Mouse (Mus musculus) heart, embryonic 15.5 days (tissue): ENCODE measurements around the gene Atf2. TPM values are rescaled to one million over a fixed set of nuclear protein-coding genes. Genes with fewer than 3 reads are reported as not detected.
A peak's percentile ranks its signal among the peaks of the same experiment; 100 is the strongest.

Experiments used
- ATAC-seq: fragments of 200-750 bp; cut with Nextera tagmentation; replicated peaks from 2 replicates; pipeline ENCODE4 v1.8.0; 2017; ENCODE audit warnings: low read depth, moderate TSS enrichment; ENCODE audit not compliant: insufficient number of reproducible peaks, insufficient read depth, low FRiP score
- H3K27ac ChIP-seq: fragments of 300-500 bp; sonication (generic); 2 replicates; pipeline ENCODE4 v1.5.1; 2015; ENCODE audit warnings: mild to moderate bottlenecking, inconsistent platforms
- H3K27me3 ChIP-seq: fragments of 300-500 bp; sonication (generic); 2 replicates; pipeline ENCODE4 v1.6.1; 2015; ENCODE audit warnings: inconsistent platforms
- H3K36me3 ChIP-seq: fragments of 300-500 bp; sonication (generic); 2 replicates; pipeline ENCODE4 v1.6.1; 2015; ENCODE audit warnings: mild to moderate bottlenecking, inconsistent platforms
- H3K4me1 ChIP-seq: fragments of 300-500 bp; sonication (generic); replicated peaks from 2 replicates; pipeline ENCODE4 v1.6.1; 2015; ENCODE audit warnings: inconsistent platforms
- H3K4me2 ChIP-seq: fragments of 300-500 bp; sonication (generic); 2 replicates; pipeline ENCODE4 v1.6.1; 2015; ENCODE audit warnings: inconsistent platforms, mild to moderate bottlenecking, moderate library complexity
- H3K4me3 ChIP-seq: fragments of 300-500 bp; sonication (generic); 2 replicates; pipeline ENCODE4 v1.5.1; 2015; ENCODE audit warnings: mild to moderate bottlenecking, inconsistent platforms
- H3K9ac ChIP-seq: fragments of 300-500 bp; sonication (generic); 2 replicates; pipeline ENCODE4 v1.6.1; 2015; ENCODE audit warnings: mild to moderate bottlenecking, inconsistent platforms
- H3K9me3 ChIP-seq: fragments of 300-500 bp; sonication (generic); replicated peaks from 2 replicates; pipeline ENCODE4 v1.6.1; 2016; ENCODE audit warnings: inconsistent platforms
- WGBS: fragments of 180-500 bp; shearing (Covaris S2); methylation state at CpG from one replicate; pipeline ENCODE4 v1.1.7; 2015; ENCODE audit warnings: mixed read lengths; 5-methylcytosine and 5-hydroxymethylcytosine counted together
- polyA plus RNA-seq: library from polyadenylated mRNA; unstranded; fragments of >200 nt; fragmentation: Nextera tagmentation; extraction: Ambion mirVana; gene quantifications from 2 replicates; pipeline ENCODE4 v1.2.1, GENCODE M21; 2015

The Atf2 gene
- polyA plus RNA-seq, 1 experiment from 2014 or later, result 38.1 TPM

GRCm38 (mm10) chr2:73798136-73798535 lies 94.3 kb downstream of the Atf2 start:
- WGBS, result 40% methylated on average over 4 of the region's 4 CpGs
- no peak overlapping the region for H3K9ac ChIP-seq
- H3K4me3 ChIP-seq, result no peak overlapping the region
- H3K4me2 ChIP-seq, result no peak overlapping the region
- H3K27me3 ChIP-seq, result no peaks in the 10 kb centered on the region
- ATAC-seq, result no peak
- no peaks in the 10 kb centered on the region for H3K4me1 ChIP-seq
- no peaks in the 10 kb centered on the region for H3K36me3 ChIP-seq
- no peaks in the 10 kb centered on the region for H3K9me3 ChIP-seq
- H3K27ac ChIP-seq, result no peak overlapping the region

- no peaks in the 10 kb centered on the region for H3K36me3 ChIP-seq
- no peaks in the 10 kb centered on the region for H3K4me1 ChIP-seq
- H3K9ac ChIP-seq, result no peak overlapping the region
- H3K9me3 ChIP-seq, result no peaks in the 10 kb centered on the region
- H3K4me3 ChIP-seq, result no peak overlapping the region
- H3K27me3 ChIP-seq, result no peaks in the 10 kb centered on the region
- peak overlapping the region; percentile 35 for H3K4me2 ChIP-seq
- 48% methylated on average over 19 of the region's 19 CpGs for WGBS
- no peak for ATAC-seq
- H3K27ac ChIP-seq, result no peak overlapping the region
These were observed 100.4 kb downstream of the Atf2 start for GRCm38 (mm10) chr2:73791846-73792630.

GRCm38 (mm10) chr2:73790332-73790731 lies 102.1 kb downstream of the Atf2 start:
- Histone ChIP-seq H3K36me3 (no peaks in the 10 kb centered on the region), H3K27me3 (no peaks in the 10 kb centered on the region), H3K4me3 (no peak overlapping the region), H3K4me2 (no peak overlapping the region), H3K9me3 (no peaks in the 10 kb centered on the region), H3K4me1 (no peaks in the 10 kb centered on the region), H3K9ac (no peak overlapping the region), H3K27ac (no peak overlapping the region)
- ATAC-seq, result no peak
- 58% methylated on average over 2 of the region's 2 CpGs for WGBS

GRCm38 (mm10) chr2:73788395-73788794 lies 104.0 kb downstream of the Atf2 start:
- no peak overlapping the region for H3K4me3 ChIP-seq
- no peaks in the 10 kb centered on the region for H3K4me1 ChIP-seq
- H3K27me3 ChIP-seq, result no peaks in the 10 kb centered on the region
- no peak overlapping the region for H3K9ac ChIP-seq
- no peak overlapping the region for H3K4me2 ChIP-seq
- H3K27ac ChIP-seq, result no peak overlapping the region
- ATAC-seq, result no peak
- no peaks in the 10 kb centered on the region for H3K36me3 ChIP-seq
- WGBS, result 75% methylated on average over 6 of the region's 6 CpGs
- no peaks in the 10 kb centered on the region; the same call in 1 of the 2 replicates for H3K9me3 ChIP-seq

GRCm38 (mm10) chr2:73782371-73782905 lies 110.0 kb downstream of the Atf2 start:
- ATAC-seq, result peak; percentile 80
- Histone ChIP-seq H3K4me1 (peaks cover 26% of the 10 kb centered on the region), H3K9me3 (no peaks in the 10 kb centered on the region; the same call in 1 of the 2 replicates), H3K9ac (no peak overlapping the region), H3K4me2 (peak overlapping the region; percentile 37), H3K36me3 (no peaks in the 10 kb centered on the region), H3K4me3 (no peak overlapping the region), H3K27me3 (no peaks in the 10 kb centered on the region), H3K27ac (peak overlapping the region; percentile 55)
- 15% methylated on average over 9 of the region's 9 CpGs for WGBS

GRCm38 (mm10) chr2:73780321-73781010 lies 112.0 kb downstream of the Atf2 start:
- ATAC-seq, result no peak
- no peak overlapping the region for H3K4me2 ChIP-seq
- H3K36me3 ChIP-seq, result no peaks in the 10 kb centered on the region
- H3K9ac ChIP-seq, result no peak overlapping the region
- H3K9me3 ChIP-seq, result no peaks in the 10 kb centered on the region; the same call in 1 of the 2 replicates
- H3K27ac ChIP-seq, result no peak overlapping the region
- 0 out of 2 replicates have a peak, but pooled peaks cover 4% of the 10 kb centered on the region for H3K27me3 ChIP-seq
- H3K4me3 ChIP-seq, result no peak overlapping the region
- WGBS, result 74% methylated on average over 14 of the region's 14 CpGs
- H3K4me1 ChIP-seq, result peaks cover 30% of the 10 kb centered on the region

GRCm38 (mm10) chr2:73779796-73780195 lies 112.6 kb downstream of the Atf2 start:
- WGBS, result 33% methylated on average over 7 of the region's 7 CpGs
- Histone ChIP-seq H3K36me3 (no peaks in the 10 kb centered on the region), H3K9ac (no peak overlapping the region), H3K27me3 (0 out of 2 replicates have a peak, but pooled peaks cover 4% of the 10 kb centered on the region), H3K4me3 (no peak overlapping the region), H3K9me3 (no peaks in the 10 kb centered on the region; the same call in 1 of the 2 replicates), H3K4me1 (peaks cover 30% of the 10 kb centered on the region), H3K4me2 (no peak overlapping the region), H3K27ac (no peak overlapping the region)
- no peak for ATAC-seq

GRCm38 (mm10) chr2:73779016-73779595 lies 113.3 kb downstream of the Atf2 start:
- H3K36me3 ChIP-seq, result no peaks in the 10 kb centered on the region
- 72% methylated on average over 4 of the region's 4 CpGs for WGBS
- no peak for ATAC-seq
- 0 out of 2 replicates have a peak, but pooled peaks cover 4% of the 10 kb centered on the region for H3K27me3 ChIP-seq
- H3K4me1 ChIP-seq, result peaks cover 33% of the 10 kb centered on the region
- H3K9me3 ChIP-seq, result no peaks in the 10 kb centered on the region
- H3K4me2 ChIP-seq, result no peak overlapping the region
- no peak overlapping the region for H3K4me3 ChIP-seq
- no peak overlapping the region for H3K9ac ChIP-seq
- H3K27ac ChIP-seq, result no peak overlapping the region

- Histone ChIP-seq H3K4me1 (peaks cover 33% of the 10 kb centered on the region), H3K9ac (no peak overlapping the region)
- 40% methylated on average over 4 of the region's 4 CpGs for WGBS
These were observed 115.5 kb downstream of the Atf2 start for GRCm38 (mm10) chr2:73776936-73777335.

GRCm38 (mm10) chr2:73775683-73776310 lies 116.6 kb downstream of the Atf2 start:
- 0 out of 2 replicates have a peak overlapping the region, but pooled peaks have one; percentile 68 for H3K27ac ChIP-seq
- ATAC-seq, result no peak
- WGBS, result 1% methylated on average over 22 of the region's 22 CpGs

More at GRCm38 (mm10) chr2:73776936-73777335, 115.5 kb downstream of the Atf2 start:
- H3K27me3 ChIP-seq, result 0 out of 2 replicates have a peak, but pooled peaks cover 4% of the 10 kb centered on the region
- no peak for ATAC-seq
- H3K4me3 ChIP-seq, result no peak overlapping the region
- no peaks in the 10 kb centered on the region for H3K9me3 ChIP-seq
- H3K27ac ChIP-seq, result no peak overlapping the region
- no peaks in the 10 kb centered on the region for H3K36me3 ChIP-seq
- H3K4me2 ChIP-seq, result no peak overlapping the region

More at GRCm38 (mm10) chr2:73775683-73776310, 116.6 kb downstream of the Atf2 start:
- peak overlapping the region; percentile 99 for H3K4me3 ChIP-seq
- H3K4me2 ChIP-seq, result peak overlapping the region; percentile 96
- peaks cover 33% of the 10 kb centered on the region for H3K4me1 ChIP-seq
- H3K9me3 ChIP-seq, result no peaks in the 10 kb centered on the region
- no peaks in the 10 kb centered on the region for H3K36me3 ChIP-seq
- 0 out of 2 replicates have a peak, but pooled peaks cover 4% of the 10 kb centered on the region for H3K27me3 ChIP-seq
- peak overlapping the region; percentile 75 for H3K9ac ChIP-seq
